Mouse (Mus musculus) lung, embryonic 16.5 days (tissue): ENCODE results near the gene Oxld1. TPM values are rescaled to one million over a fixed set of nuclear protein-coding genes. Genes with fewer than 3 reads are reported as not detected.

Experiments
- ATAC-seq: fragments of 200-750 bp; cut with Nextera tagmentation; 2 replicates; pipeline ENCODE4 v1.8.0; 2017; ENCODE audit warnings: low read depth, mild to moderate bottlenecking, moderate library complexity
- H3K27ac ChIP-seq: fragments of 300-500 bp; sonication (generic); 2 replicates; pipeline ENCODE4 v1.5.1; 2014; ENCODE audit warnings: mild to moderate bottlenecking, control low read depth, low read length
- H3K27me3 ChIP-seq: fragments of 300-500 bp; sonication (generic); 2 replicates; pipeline ENCODE4 v1.6.1; 2014; ENCODE audit warnings: low read depth, low read length, mixed read lengths; ENCODE audit not compliant: control insufficient read depth, insufficient read depth
- H3K36me3 ChIP-seq: fragments of 300-500 bp; sonication (generic); 2 replicates; pipeline ENCODE4 v1.6.1; 2014; ENCODE audit warnings: low read length; ENCODE audit not compliant: control insufficient read depth, insufficient read depth
- H3K4me1 ChIP-seq: fragments of 300-500 bp; sonication (generic); replicated peaks from 2 replicates; pipeline ENCODE4 v1.6.1; 2014; ENCODE audit warnings: low read length, mixed read lengths; ENCODE audit not compliant: control insufficient read depth, insufficient read depth
- H3K4me2 ChIP-seq: fragments of 300-500 bp; sonication (generic); 2 replicates; pipeline ENCODE4 v1.6.1; 2014; ENCODE audit warnings: low read depth, low read length, control low read depth
- H3K4me3 ChIP-seq: fragments of 300-500 bp; sonication (generic); 2 replicates; pipeline ENCODE4 v1.5.1; 2014; ENCODE audit warnings: mild to moderate bottlenecking, low read length, control low read depth
- H3K9ac ChIP-seq: fragments of 300-500 bp; sonication (generic); 2 replicates; pipeline ENCODE4 v1.6.1; 2014; ENCODE audit warnings: low read length, control low read depth
- H3K9me3 ChIP-seq: fragments of 300-500 bp; sonication (generic); 2 replicates; pipeline ENCODE4 v1.6.1; 2016; ENCODE audit warnings: low read length; ENCODE audit not compliant: control insufficient read depth
- WGBS: fragments of 180-500 bp; shearing (Covaris S2); extraction: QIAGEN DNeasy Blood & Tissue Kit; methylation state at CpG from one replicate; pipeline ENCODE4 v1.1.7; 2014; 5-methylcytosine and 5-hydroxymethylcytosine counted together
- polyA plus RNA-seq: library from polyadenylated mRNA; unstranded; fragments of >200 nt; fragmentation: Nextera tagmentation; extraction: Ambion mirVana; gene quantifications from 2 replicates; pipeline ENCODE4 v1.2.1, GENCODE M21; 2015

Oxld1 gene
- polyA plus RNA-seq, 1 experiment from 2014 or later: 13.2 TPM

GRCm38 (mm10) chr11:120463536-120463935, 5.7 kb upstream of the Oxld1 start:
- no peaks in the 10 kb centered on the region for H3K9me3 ChIP-seq
- no peaks in the 10 kb centered on the region for H3K27me3 ChIP-seq
- H3K4me3 ChIP-seq: no peak overlapping the region
- H3K27ac ChIP-seq: no peak overlapping the region
- no peak for ATAC-seq
- H3K4me1 ChIP-seq: peaks cover 22% of the 10 kb centered on the region
- no peak overlapping the region for H3K9ac ChIP-seq
- no peak overlapping the region for H3K4me2 ChIP-seq
- peaks cover 11% of the 10 kb centered on the region for H3K36me3 ChIP-seq
- whole genome bisulfite sequencing: 81% methylated on average over 2 of the region's 2 CpGs

- peak overlapping the region; percentile 80 for H3K4me2 ChIP-seq
- peaks cover 9% of the 10 kb centered on the region for H3K36me3 ChIP-seq
- H3K27me3 ChIP-seq: no peaks in the 10 kb centered on the region
- peak overlapping the region; percentile 80 for H3K9ac ChIP-seq
- H3K4me3 ChIP-seq: peak overlapping the region; percentile 65
- H3K4me1 ChIP-seq: peaks cover 7% of the 10 kb centered on the region
- H3K9me3 ChIP-seq: no peaks in the 10 kb centered on the region
- H3K27ac ChIP-seq: no peak overlapping the region
- no peak for ATAC-seq
- 58% methylated on average over 6 of the region's 6 CpGs for WGBS
Measured at GRCm38 (mm10) chr11:120458847-120459597, 1.2 kb upstream of the Oxld1 start.

- Histone ChIP-seq H3K27ac (peak overlapping the region; percentile 56), H3K4me3 (peak overlapping the region; percentile 65), H3K4me1 (peaks cover 7% of the 10 kb centered on the region), H3K9ac (peak overlapping the region; percentile 80), H3K27me3 (no peaks in the 10 kb centered on the region), H3K9me3 (no peaks in the 10 kb centered on the region), H3K4me2 (peak overlapping the region; percentile 80), H3K36me3 (peaks cover 9% of the 10 kb centered on the region)
- peak; percentile 7; the same call in 1 of the 2 replicates for ATAC-seq
- 20% methylated on average over 14 of the region's 14 CpGs for WGBS
Measured at GRCm38 (mm10) chr11:120457370-120457769, 498 bp downstream of the Oxld1 start.

DNA sequence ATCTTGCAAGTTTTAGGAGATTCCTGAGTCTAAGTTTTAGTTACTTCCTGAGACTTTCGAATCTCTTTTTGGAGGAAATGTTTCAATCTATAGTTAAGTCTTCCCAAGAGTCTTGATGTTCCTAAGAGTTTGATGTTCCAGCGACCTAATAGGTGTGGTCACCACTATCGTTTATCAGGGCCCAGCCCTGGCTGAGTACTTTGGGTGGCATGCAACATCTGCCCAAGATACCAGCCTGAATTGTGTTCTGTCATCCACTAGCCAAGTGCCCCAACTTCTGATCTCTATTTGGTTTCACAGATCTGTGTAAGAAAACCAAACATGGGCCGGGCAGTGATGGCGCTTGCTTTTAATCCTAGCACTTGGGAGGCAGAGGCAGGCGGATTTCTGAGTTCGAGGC, 2.5 kb downstream of the Oxld1 start:
- H3K27ac ChIP-seq: no peak overlapping the region
- H3K36me3 ChIP-seq: peaks cover 9% of the 10 kb centered on the region
- H3K9me3 ChIP-seq: no peaks in the 10 kb centered on the region
- H3K9ac ChIP-seq: no peak overlapping the region
- H3K27me3 ChIP-seq: no peaks in the 10 kb centered on the region
- H3K4me2 ChIP-seq: no peak overlapping the region
- no peak for ATAC-seq
- WGBS: 92% methylated on average over 7 of the region's 7 CpGs
- H3K4me1 ChIP-seq: peaks cover 7% of the 10 kb centered on the region
- H3K4me3 ChIP-seq: no peak overlapping the region

DNA sequence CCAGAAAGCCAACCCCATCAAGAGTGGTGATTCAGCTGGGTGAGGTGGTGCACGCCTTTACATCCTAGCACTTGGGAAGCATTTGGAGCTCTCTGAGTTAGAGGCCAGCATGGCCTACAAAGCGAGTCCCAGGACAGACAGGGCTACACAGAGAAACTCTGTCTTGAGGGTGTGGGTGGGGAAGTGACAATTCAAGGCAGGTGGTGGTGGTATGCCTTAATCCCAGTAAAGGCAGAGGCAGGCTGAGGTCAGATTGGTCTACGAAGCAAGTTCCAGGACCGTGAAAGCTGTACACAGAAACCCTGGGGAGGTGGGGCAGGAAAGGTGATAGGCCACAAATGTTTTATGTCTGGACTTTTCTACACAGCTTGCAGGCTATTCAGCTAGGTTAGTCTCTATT, 2.9 kb downstream of the Oxld1 start:
- ATAC-seq: no peak
- H3K27ac ChIP-seq: no peak overlapping the region
- no peak overlapping the region for H3K4me3 ChIP-seq
- no peak overlapping the region for H3K9ac ChIP-seq
- peaks cover 7% of the 10 kb centered on the region for H3K4me1 ChIP-seq
- WGBS: 93% methylated on average over 4 of the region's 4 CpGs
- no peak overlapping the region for H3K4me2 ChIP-seq
- no peaks in the 10 kb centered on the region for H3K27me3 ChIP-seq
- no peaks in the 10 kb centered on the region for H3K9me3 ChIP-seq
- H3K36me3 ChIP-seq: peaks cover 6% of the 10 kb centered on the region

- H3K27me3 ChIP-seq: no peaks in the 10 kb centered on the region
- H3K27ac ChIP-seq: no peak within 1 kb of the TSS
- no peaks in the 10 kb centered on the region for H3K36me3 ChIP-seq
- no peaks in the 10 kb centered on the region for H3K4me1 ChIP-seq
- no peak within 1 kb of the TSS for H3K9ac ChIP-seq
- ATAC-seq: no peak
- H3K4me2 ChIP-seq: no peak within 1 kb of the TSS
- H3K4me3 ChIP-seq: no peak within 1 kb of the TSS
- WGBS: 84% methylated on average over 4 of the region's 4 CpGs
- no peaks in the 10 kb centered on the region for H3K9me3 ChIP-seq
Measured at GRCm38 (mm10) chr11:120453306-120453705, 4.6 kb downstream of the Oxld1 start, which contains the start of gene Pde6g. Gene Pde6g (minus strand): TSS chr11:120453500.

DNA sequence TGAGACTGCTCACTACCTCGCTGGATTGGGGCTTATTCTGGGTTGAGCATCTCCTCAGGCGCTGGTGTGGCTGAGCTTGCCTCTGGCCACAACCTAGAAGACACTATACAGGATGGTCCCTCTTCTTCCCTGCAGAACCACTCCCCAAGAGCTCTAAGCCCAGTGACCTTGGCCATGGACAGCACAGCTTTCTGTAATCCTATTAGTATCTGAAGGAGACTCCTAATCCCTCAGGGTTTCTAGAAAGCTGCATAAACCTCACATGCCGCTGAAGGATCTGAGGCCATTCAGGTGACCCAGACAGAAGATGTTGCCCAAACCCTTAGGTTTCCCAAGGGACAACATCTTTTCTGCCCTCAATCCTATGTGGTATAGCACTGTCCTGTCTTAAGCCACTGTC, 5.6 kb downstream of the Oxld1 start:
- Histone ChIP-seq H3K36me3 (no peaks in the 10 kb centered on the region), H3K27ac (no peak overlapping the region), H3K27me3 (no peaks in the 10 kb centered on the region), H3K9ac (no peak overlapping the region), H3K4me2 (no peak overlapping the region), H3K4me3 (no peak overlapping the region), H3K9me3 (no peaks in the 10 kb centered on the region), H3K4me1 (no peaks in the 10 kb centered on the region)
- 65% methylated on average over 3 of the region's 3 CpGs for WGBS
- no peak for ATAC-seq

DNA sequence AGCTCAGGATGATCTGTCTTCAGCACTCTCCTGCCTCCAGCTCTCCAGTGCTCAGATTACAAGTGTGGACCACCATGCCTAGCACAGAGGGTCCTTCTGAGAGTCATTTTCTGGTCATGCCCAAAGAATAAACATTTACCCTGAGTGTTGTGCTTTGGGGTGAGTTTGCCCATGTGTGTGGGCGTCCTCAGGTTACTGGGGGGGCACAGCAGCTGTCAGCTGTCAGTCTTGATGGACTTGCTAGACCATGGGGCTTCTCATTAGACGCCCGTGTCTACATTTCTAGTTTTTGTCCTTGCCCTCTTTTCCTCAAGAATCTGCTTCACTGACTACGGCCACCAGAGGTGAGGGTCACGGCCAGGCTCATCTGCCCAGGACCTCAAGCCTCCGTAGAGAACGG, 10.7 kb downstream of the Oxld1 start:
- H3K4me1 ChIP-seq: no peaks in the 10 kb centered on the region
- WGBS: 68% methylated on average over 7 of the region's 7 CpGs
- no peaks in the 10 kb centered on the region for H3K9me3 ChIP-seq
- H3K36me3 ChIP-seq: no peaks in the 10 kb centered on the region
- no peak overlapping the region for H3K9ac ChIP-seq
- no peak overlapping the region for H3K27ac ChIP-seq
- no peak for ATAC-seq
- H3K27me3 ChIP-seq: no peaks in the 10 kb centered on the region; the same call in 1 of the 2 replicates
- no peak overlapping the region for H3K4me2 ChIP-seq
- H3K4me3 ChIP-seq: no peak overlapping the region

DNA sequence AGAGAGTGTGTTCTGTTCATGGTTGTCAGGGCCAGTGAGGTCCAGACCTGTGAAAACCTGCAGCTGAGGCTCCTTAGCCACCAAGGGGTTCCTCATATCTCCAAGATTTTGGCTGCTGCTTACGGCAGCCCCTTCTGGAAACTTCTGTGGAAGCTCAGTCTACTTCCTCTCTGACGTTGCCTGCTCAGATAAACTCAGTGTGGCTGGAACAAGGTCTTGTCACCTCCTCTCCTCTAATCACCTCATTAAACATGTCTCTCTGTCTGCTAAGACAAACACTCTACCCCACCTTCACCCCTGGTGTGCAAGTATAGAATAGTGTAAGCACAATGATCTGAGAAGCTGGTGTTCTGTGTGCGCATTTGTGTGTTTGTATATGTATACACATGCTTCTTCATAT, 12.4 kb downstream of the Oxld1 start:
- no peak overlapping the region for H3K9ac ChIP-seq
- 42% methylated on average over 3 of the region's 3 CpGs for whole genome bisulfite sequencing
- H3K27me3 ChIP-seq: no peaks in the 10 kb centered on the region; the same call in 1 of the 2 replicates
- no peak overlapping the region for H3K4me3 ChIP-seq
- H3K27ac ChIP-seq: no peak overlapping the region
- no peak for ATAC-seq
- H3K4me1 ChIP-seq: no peaks in the 10 kb centered on the region
- H3K4me2 ChIP-seq: no peak overlapping the region
- no peaks in the 10 kb centered on the region for H3K36me3 ChIP-seq
- H3K9me3 ChIP-seq: no peaks in the 10 kb centered on the region
